Comparison of ENCODE assay signal across 8 mouse cellular contexts in the genomic region with DNA sequence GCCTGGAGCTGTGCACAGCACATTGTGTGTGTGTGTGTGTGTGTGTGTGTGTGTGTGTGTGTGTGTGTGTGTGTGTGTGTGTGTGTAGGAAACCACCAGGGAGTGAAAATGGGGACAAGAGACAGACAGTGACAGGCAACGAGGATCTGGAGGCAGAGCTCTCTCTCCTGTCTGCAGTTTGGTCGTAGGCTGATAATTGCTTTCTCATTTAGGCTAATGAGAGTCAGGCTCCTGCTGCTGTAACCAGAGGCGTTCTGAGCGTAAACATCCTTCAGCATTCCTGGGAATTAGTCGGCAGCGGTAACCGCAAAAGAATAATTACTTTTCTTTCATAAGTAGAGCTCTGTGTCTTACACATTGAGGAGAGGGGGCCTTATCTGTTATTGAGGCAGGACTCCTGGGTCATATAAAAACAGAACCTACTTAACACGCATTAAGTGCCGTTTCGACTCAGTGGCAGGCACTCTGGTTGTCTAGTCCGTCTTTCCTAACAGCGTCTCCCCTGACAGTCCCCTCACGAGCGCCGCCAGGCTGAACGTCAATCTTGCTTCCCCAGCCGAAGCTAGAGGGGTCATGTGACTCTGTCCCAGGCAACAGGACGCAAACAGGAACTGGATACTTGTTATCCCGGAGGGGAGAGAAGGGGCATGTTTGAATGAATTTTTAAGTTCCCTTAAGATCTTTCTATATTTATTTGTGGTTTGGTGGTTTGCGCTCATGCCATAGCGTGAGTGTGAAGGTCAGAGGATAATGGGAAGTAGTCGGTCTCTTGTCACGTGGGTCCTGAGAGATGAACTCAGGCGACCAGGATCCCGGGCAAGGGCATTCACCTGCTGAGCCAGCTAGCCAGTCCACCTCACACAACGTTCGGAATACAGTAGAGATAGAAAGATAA. TPM values are rescaled to one million over a fixed set of nuclear protein-coding genes. Genes with fewer than 3 reads are reported as not detected.
DNase-seq lines count a peak whose midpoint lies in the region; ATAC-seq lines count a peak whose summit lies in the region.

No protein-coding gene starts in this region.

- intact Hi-C loops in gastrocnemius, postnatal 36 days (cut with DNase I), result no loop called here

- H3K4me3 ChIP-seq in intestine, embryonic 14.5 days (ENCODE audit: low read depth, low read length), result peak overlapping the region; percentile 34
- H3K4me3 ChIP-seq in liver, embryonic 15.5 days (replicated peaks), result peak overlapping the region; percentile 56

- no peaks in the 10 kb centered on the region for H3K9me3 ChIP-seq in intestine, embryonic 14.5 days (ENCODE audit: control insufficient read depth, low read length)
- H3K9me3 ChIP-seq in liver, embryonic 15.5 days (replicated peaks), result no peaks in the 10 kb centered on the region

- no peaks in the 10 kb centered on the region for H3K36me3 ChIP-seq in intestine, embryonic 14.5 days (ENCODE audit: control insufficient read depth, insufficient read depth, low read length)
- no peaks in the 10 kb centered on the region for H3K36me3 ChIP-seq in liver, embryonic 15.5 days (replicated peaks)

- DNase-seq in right cerebral cortex, postnatal 4 days, result peak; percentile 25
- DNase-seq in right cerebral cortex, postnatal 36 days (ENCODE audit: low spot score in 2 of 2), result no peak
- peak; percentile 31 to 42 for DNase-seq in gastrocnemius, postnatal 36 days
- DNase-seq in intestine, embryonic 14.5 days (ENCODE audit: low spot score), result peak; percentile 77
- DNase-seq in naive thymus-derived CD4-positive, alpha-beta T cell, adult 2 months (ENCODE audit: low read depth), result peak; percentile 49
- DNase-seq in thymus, postnatal 4 days, result peak; percentile 66

- ATAC-seq in common myeloid progenitor, adult 5-6 weeks (replicated peaks; ENCODE audit: low read depth, poor library complexity, severe bottlenecking), result peak; percentile 83
- peak; percentile 73 for ATAC-seq in intestine, embryonic 14.5 days (replicated peaks; ENCODE audit: low FRiP score, low TSS enrichment, low read depth)
- ATAC-seq in liver, embryonic 15.5 days (ENCODE audit: insufficient read depth), result peak; percentile 59

- H3K27ac ChIP-seq in intestine, embryonic 14.5 days (ENCODE audit: low read depth), result peak overlapping the region; percentile 24; the same call in 1 of the 2 replicates
- peak overlapping the region; percentile 49 for H3K27ac ChIP-seq in liver, embryonic 15.5 days (replicated peaks)

- no peaks in the 10 kb centered on the region for H3K27me3 ChIP-seq in intestine, embryonic 14.5 days (replicated peaks; ENCODE audit: control insufficient read depth, insufficient read depth, low read length)
- no peaks in the 10 kb centered on the region for H3K27me3 ChIP-seq in liver, embryonic 15.5 days

- peak overlapping the region; percentile 68 for H3K4me2 ChIP-seq in intestine, embryonic 14.5 days (ENCODE audit: low read length)
- H3K4me2 ChIP-seq in liver, embryonic 15.5 days, result peak overlapping the region; percentile 71

- H3K9ac ChIP-seq in intestine, embryonic 14.5 days (ENCODE audit: low read length), result peak overlapping the region; percentile 41
- H3K9ac ChIP-seq in liver, embryonic 15.5 days, result peak overlapping the region; percentile 33

- WGBS in intestine, embryonic 14.5 days, result 2% methylated on average over 27 of the region's 27 CpGs
- 1% methylated on average over 27 of the region's 27 CpGs for WGBS in liver, embryonic 15.5 days (ENCODE audit: insufficient replicate concordance)

- H3K4me1 ChIP-seq in intestine, embryonic 14.5 days (replicated peaks; ENCODE audit: control insufficient read depth, insufficient read depth, low read length), result no peaks in the 10 kb centered on the region
- H3K4me1 ChIP-seq in liver, embryonic 15.5 days (replicated peaks), result peaks cover 27% of the 10 kb centered on the region

RNA-seq across cellular contexts. Expression of a gene that starts 4.1 kb away (rescaled TPM):
- 2,253 and 2,489 TPM in 2 replicates for total RNA-seq in common myeloid progenitor, adult 5-6 weeks (2017)
- total RNA-seq in gastrocnemius, postnatal 36 days (2021), result 10 to 100 TPM; 38.6 to 52.2 TPM
- 903 and 985 TPM in 2 replicates for polyA plus RNA-seq in intestine, embryonic 14.5 days (2014; fragmentation: Nextera tagmentation; extraction: Ambion mirVana)
- polyA plus RNA-seq in liver, embryonic 15.5 days (2015; fragmentation: Nextera tagmentation; extraction: Ambion mirVana), result 464 and 536 TPM in 2 replicates

RNA-seq across cellular contexts. Expression of a gene that starts 24.2 kb away (rescaled TPM):
- total RNA-seq in common myeloid progenitor, adult 5-6 weeks (2017), result not detected in 2 replicates
- not detected for total RNA-seq in gastrocnemius, postnatal 36 days (2021)
- polyA plus RNA-seq in intestine, embryonic 14.5 days (2014; fragmentation: Nextera tagmentation; extraction: Ambion mirVana), result 0.31 TPM in 1 of 2 replicates, not detected in the other
- not detected in 2 replicates for polyA plus RNA-seq in liver, embryonic 15.5 days (2015; fragmentation: Nextera tagmentation; extraction: Ambion mirVana)

RNA-seq across cellular contexts. Expression of a gene that starts 31.2 kb away (rescaled TPM):
- 29.8 and 32.0 TPM in 2 replicates for total RNA-seq in common myeloid progenitor, adult 5-6 weeks (2017)
- total RNA-seq in gastrocnemius, postnatal 36 days (2021), result 10 to 100 TPM; 15.7 to 15.9 TPM
- polyA plus RNA-seq in intestine, embryonic 14.5 days (2014; fragmentation: Nextera tagmentation; extraction: Ambion mirVana), result 23.7 and 24.1 TPM in 2 replicates
- polyA plus RNA-seq in liver, embryonic 15.5 days (2015; fragmentation: Nextera tagmentation; extraction: Ambion mirVana), result 8.6 and 9.1 TPM in 2 replicates

Comparison
In these comparisons a context has a peak if more than half of its experiments do, and no peak if none do; other contexts are left out.
1. DNase-seq: peak in right cerebral cortex, postnatal 4 days (single experiment), gastrocnemius, postnatal 36 days (2 of 2), intestine, embryonic 14.5 days (single experiment), naive thymus-derived CD4-positive, alpha-beta T cell, adult 2 months (single experiment) and thymus, postnatal 4 days (single experiment); none in right cerebral cortex, postnatal 36 days (0 of 2).
2. RNA of a gene that starts 4.1 kb away (total RNA-seq): 2,253 to 2,489 TPM in common myeloid progenitor, adult 5-6 weeks; 38.6 to 52.2 TPM in gastrocnemius, postnatal 36 days; every median in the first group is over 10 times any median in the second.
3. Peak in every context shown above with its lines, with median percentiles within 50 percentile points of each other: ATAC-seq.